Mouse (Mus musculus): ENCODE results near the gene Arpc5l. TPM values are rescaled to one million over a fixed set of nuclear protein-coding genes. Genes with fewer than 3 reads are reported as not detected.

Gene Arpc5l
- polyA plus RNA-seq, 2 experiments: 29.8 to 54.1 TPM

GRCm38 (mm10) chr2:39012768-39013279 is 7.7 kb downstream of the Arpc5l start:
- 76% methylated on average over 7 of the region's 7 CpGs for WGBS (ENCODE audit: insufficient replicate concordance)
- ATAC-seq (ENCODE audit: insufficient read depth): no peak
- H3K4me1 ChIP-seq (replicated peaks; ENCODE audit: control insufficient read depth in 2 of 2, insufficient read depth in 2 of 2, low read length in 1 of 2): peaks cover 9 to 18% of the 10 kb centered on the region in 2 experiments
- H3K27me3 ChIP-seq (ENCODE audit: control insufficient read depth, insufficient read depth, low read length): no peaks in the 10 kb centered on the region
- no peak overlapping the region for H3K4me2 ChIP-seq (ENCODE audit: low read depth)
- DNase-seq (ENCODE audit: low read depth in 3 of 3, low spot score in 3 of 3): no peak
- no peak overlapping the region for H3K27ac ChIP-seq
- no peak for TF ChIP-seq EP300 (IDR thresholded peaks at IDR 0.05; ENCODE audit: low read depth)
- no peak for TF ChIP-seq CTCF (IDR thresholded peaks at IDR 0.05; ENCODE audit: low read depth)
- H3K36me3 ChIP-seq (replicated peaks; ENCODE audit: control insufficient read depth, insufficient read depth, low read depth): peaks cover 33% of the 10 kb centered on the region
- no peak overlapping the region for H3K9ac ChIP-seq (replicated peaks)
- no peak overlapping the region for H3K4me3 ChIP-seq (ENCODE audit: insufficient read depth in 1 of 2, low read depth in 2 of 2, low read length in 2 of 2)
- H3K9me3 ChIP-seq (ENCODE audit: control insufficient read depth, low read length): no peaks in the 10 kb centered on the region

GRCm38 (mm10) chr2:39016581-39016980 is 11.4 kb downstream of the Arpc5l start:
- Histone ChIP-seq H3K27ac (no peak overlapping the region), H3K9ac (replicated peaks) (no peak overlapping the region), H3K4me2 (ENCODE audit: low read depth) (no peak overlapping the region), H3K4me3 (ENCODE audit: insufficient read depth in 1 of 2, low read depth in 2 of 2, low read length in 2 of 2) (no peak overlapping the region), H3K9me3 (ENCODE audit: control insufficient read depth, low read length) (no peaks in the 10 kb centered on the region), H3K36me3 (replicated peaks; ENCODE audit: control insufficient read depth, insufficient read depth, low read depth) (peaks cover 51% of the 10 kb centered on the region), H3K4me1 (replicated peaks; ENCODE audit: control insufficient read depth in 2 of 2, insufficient read depth in 2 of 2, low read length in 1 of 2) (0 out of 4 replicates have a peak, but pooled peaks cover 0 to 4% of the 10 kb centered on the region in 2 experiments), H3K27me3 (ENCODE audit: control insufficient read depth, insufficient read depth, low read length) (no peaks in the 10 kb centered on the region)
- TF ChIP-seq EP300 (IDR thresholded peaks at IDR 0.05; ENCODE audit: low read depth): no peak
- TF ChIP-seq CTCF (IDR thresholded peaks at IDR 0.05; ENCODE audit: low read depth): no peak
- DNase-seq (ENCODE audit: low read depth in 3 of 3, low spot score in 3 of 3): no peak
- 64% methylated on average over 3 of the region's 3 CpGs for WGBS (ENCODE audit: insufficient replicate concordance)
- ATAC-seq (ENCODE audit: insufficient read depth): no peak

GRCm38 (mm10) chr2:39020004-39020403 is 14.9 kb downstream of the Arpc5l start:
- no peak overlapping the region for H3K9ac ChIP-seq (replicated peaks)
- H3K9me3 ChIP-seq (ENCODE audit: control insufficient read depth, low read length): no peaks in the 10 kb centered on the region
- no peaks in the 10 kb centered on the region for H3K27me3 ChIP-seq (ENCODE audit: control insufficient read depth, insufficient read depth, low read length)
- H3K36me3 ChIP-seq (replicated peaks; ENCODE audit: control insufficient read depth, insufficient read depth, low read depth): peaks cover 49% of the 10 kb centered on the region
- H3K4me3 ChIP-seq (ENCODE audit: insufficient read depth in 1 of 2, low read depth in 2 of 2, low read length in 2 of 2): no peak overlapping the region
- DNase-seq (ENCODE audit: low read depth in 3 of 3, low spot score in 3 of 3) (no peak), ATAC-seq (ENCODE audit: insufficient read depth) (no peak)
- no peak overlapping the region for H3K27ac ChIP-seq
- H3K4me1 ChIP-seq (replicated peaks; ENCODE audit: control insufficient read depth in 2 of 2, insufficient read depth in 2 of 2, low read length in 1 of 2): no peaks in the 10 kb centered on the region
- TF ChIP-seq EP300 (IDR thresholded peaks at IDR 0.05; ENCODE audit: low read depth) (no peak), CTCF (IDR thresholded peaks at IDR 0.05; ENCODE audit: low read depth) (no peak)
- H3K4me2 ChIP-seq (ENCODE audit: low read depth): no peak overlapping the region
- WGBS (ENCODE audit: insufficient replicate concordance): 83% methylated on average over 1 of the region's 1 CpGs

GRCm38 (mm10) chr2:39031611-39032010 is 26.5 kb downstream of the Arpc5l start:
- Histone ChIP-seq H3K4me1 (replicated peaks; ENCODE audit: control insufficient read depth in 2 of 2, insufficient read depth in 2 of 2, low read length in 1 of 2) (no peaks in the 10 kb centered on the region), H3K9ac (replicated peaks) (no peak overlapping the region)
- WGBS (ENCODE audit: insufficient replicate concordance): 88% methylated on average over 1 of the region's 1 CpGs

GRCm38 (mm10) chr2:39040215-39040614 is 35.1 kb downstream of the Arpc5l start:
- WGBS (ENCODE audit: insufficient replicate concordance): 89% methylated on average over 1 of the region's 1 CpGs
- H3K9me3 ChIP-seq (ENCODE audit: control insufficient read depth, low read length): no peaks in the 10 kb centered on the region
- H3K9ac ChIP-seq (replicated peaks): no peak overlapping the region
- H3K4me2 ChIP-seq (ENCODE audit: low read depth): no peak overlapping the region
- no peak overlapping the region for H3K4me3 ChIP-seq (ENCODE audit: insufficient read depth in 1 of 2, low read depth in 2 of 2, low read length in 2 of 2)
- TF ChIP-seq CTCF (IDR thresholded peaks at IDR 0.05; ENCODE audit: low read depth): no peak
- H3K27me3 ChIP-seq (ENCODE audit: control insufficient read depth, insufficient read depth, low read length): no peaks in the 10 kb centered on the region
- H3K27ac ChIP-seq: no peak overlapping the region
- no peaks in the 10 kb centered on the region for H3K4me1 ChIP-seq (replicated peaks; ENCODE audit: control insufficient read depth in 2 of 2, insufficient read depth in 2 of 2, low read length in 1 of 2)
- H3K36me3 ChIP-seq (replicated peaks; ENCODE audit: control insufficient read depth, insufficient read depth, low read depth): peaks cover 19% of the 10 kb centered on the region
- no peak for DNase-seq (ENCODE audit: low read depth in 3 of 3, low spot score in 3 of 3)
- ATAC-seq (ENCODE audit: insufficient read depth): no peak

More at GRCm38 (mm10) chr2:39031611-39032010, 26.5 kb downstream of the Arpc5l start:
- TF ChIP-seq EP300 (IDR thresholded peaks at IDR 0.05; ENCODE audit: low read depth) (no peak), CTCF (IDR thresholded peaks at IDR 0.05; ENCODE audit: low read depth) (no peak)
- Histone ChIP-seq H3K4me3 (ENCODE audit: insufficient read depth in 1 of 2, low read depth in 2 of 2, low read length in 2 of 2) (no peak overlapping the region), H3K27me3 (ENCODE audit: control insufficient read depth, insufficient read depth, low read length) (no peaks in the 10 kb centered on the region), H3K4me2 (ENCODE audit: low read depth) (no peak overlapping the region), H3K36me3 (replicated peaks; ENCODE audit: control insufficient read depth, insufficient read depth, low read depth) (peaks cover 33% of the 10 kb centered on the region), H3K27ac (no peak overlapping the region), H3K9me3 (ENCODE audit: control insufficient read depth, low read length) (no peaks in the 10 kb centered on the region)
- DNase-seq (ENCODE audit: low read depth in 3 of 3, low spot score in 3 of 3) (no peak), ATAC-seq (ENCODE audit: insufficient read depth) (no peak)
